ENCODE assay signal across 9 mouse cellular contexts in genomic region chr7:112779636-112780035, GRCm38 (mm10).
A peak's percentile ranks its signal among the peaks of the same experiment; 100 is the strongest.
DNase-seq lines count a peak whose midpoint lies in the region; ATAC-seq and TF ChIP-seq lines count a peak whose summit lies in the region.
"Had no signal": no experiment of that assay in that cellular context is flagged by ENCODE, and none has a peak within 500 bp of the region (broad histone marks: within the 10 kb centered on the region; RNA-seq: fewer than 3 reads in every experiment).

No protein-coding gene starts in this region.

- H3K4me1 ChIP-seq in limb, embryonic 13.5 days: peaks cover 62% of the 10 kb centered on the region

- WGBS in limb, embryonic 13.5 days: 19% methylated on average over 6 of the region's 6 CpGs

- H3K9ac ChIP-seq in limb, embryonic 13.5 days: no peak overlapping the region

- ATAC-seq in limb, embryonic 13.5 days (ENCODE audit: low FRiP score, low read depth): no peak; the same call in 1 of the 2 replicates

- H3K36me3 ChIP-seq in limb, embryonic 13.5 days: 0 out of 2 replicates have a peak, but pooled peaks cover 6% of the 10 kb centered on the region

- H3K4me3 ChIP-seq in left cerebral cortex, adult 2 months: no peak overlapping the region
- H3K4me3 ChIP-seq in limb, embryonic 13.5 days: no peak overlapping the region

- H3K27ac ChIP-seq in left cerebral cortex, adult 2 months: no peak overlapping the region
- H3K27ac ChIP-seq in limb, embryonic 13.5 days: peak overlapping the region; percentile 8; the same call in 1 of the 2 replicates

- intact Hi-C loops in left cerebral cortex, postnatal 4 days (cut with DNase I): no loop called here
- intact Hi-C loops in left cerebral cortex, adult 2 months (cut with DNase I): no loop called here
- intact Hi-C loops in left cerebral cortex, postnatal 14 days (cut with DNase I): no loop called here

- no peaks in the 10 kb centered on the region for H3K27me3 ChIP-seq in limb, embryonic 13.5 days

- no peak overlapping the region for H3K4me2 ChIP-seq in limb, embryonic 13.5 days (replicated peaks)

- DNase-seq in embryo, embryonic 10 days (ENCODE audit: low spot score): peak; percentile 33
- DNase-seq in embryo, embryonic 10.5 days (ENCODE audit: low spot score): no peak
- peak; percentile 77 for DNase-seq in left cerebral cortex, postnatal 4 days
- no peak for DNase-seq in left cerebral cortex, adult 2 months (ENCODE audit: extremely low spot score in 1 of 2, low spot score in 2 of 2)
- peak; percentile 39 for DNase-seq in retina, postnatal 7 days (ENCODE audit: low read depth, low spot score)
- no peak for DNase-seq in adrenal gland, adult 2 months
- no peak for DNase-seq in left cerebral cortex, postnatal 14 days (ENCODE audit: low spot score in 2 of 2)
- DNase-seq: lung, postnatal 14 days had no signal

- no peaks in the 10 kb centered on the region for H3K9me3 ChIP-seq in limb, embryonic 13.5 days

- TF ChIP-seq CTCF in left cerebral cortex, adult 2 months (IDR thresholded peaks at IDR 0.05): no peak

Comparison
In these comparisons a context has a peak if more than half of its experiments do, and no peak if none do; other contexts are left out.
1. DNase-seq: peak in embryo, embryonic 10 days (single experiment), left cerebral cortex, postnatal 4 days (single experiment) and retina, postnatal 7 days (single experiment); none in embryo, embryonic 10.5 days (single experiment), left cerebral cortex, adult 2 months (0 of 2), adrenal gland, adult 2 months (single experiment) and left cerebral cortex, postnatal 14 days (0 of 2).